Mouse (Mus musculus): ENCODE measurements around the gene Asic2. TPM values are rescaled to one million over a fixed set of nuclear protein-coding genes. Genes with fewer than 3 reads are reported as not detected.
"Not testable (repeated sequence)": the region's sequence is repeated elsewhere in the genome, so short reads cannot be mapped to it uniquely, and the experiment has no call there.

Asic2 gene
- total RNA-seq, 2 experiments from 2014 or later, result not detected

DNA sequence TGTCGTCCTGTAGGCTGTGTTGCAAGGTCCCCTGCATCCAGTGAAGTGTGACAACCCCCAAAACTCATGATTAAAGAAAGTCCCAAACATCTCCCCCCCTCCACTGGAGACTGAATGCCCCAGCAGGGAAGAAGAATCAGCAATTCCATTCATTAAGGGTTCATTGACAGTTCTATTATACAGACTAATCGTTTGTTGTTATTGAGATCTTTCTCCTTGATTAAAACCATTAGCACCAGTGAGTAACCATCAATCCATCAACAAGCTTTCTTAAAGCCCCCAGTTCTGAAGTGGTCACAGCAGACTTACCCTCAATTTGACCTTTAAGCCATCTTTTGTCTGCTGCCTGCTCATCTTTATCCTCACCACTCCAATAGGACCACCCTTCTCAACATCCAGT lies 688.2 kb downstream of the Asic2 start:
- no peak for ATAC-seq (replicated peaks; ENCODE audit: low FRiP score, poor library complexity, severe bottlenecking)

GRCm38 (mm10) chr11:81277406-81277805 lies 690.9 kb downstream of the Asic2 start:
- ATAC-seq (replicated peaks; ENCODE audit: low FRiP score, poor library complexity, severe bottlenecking), result no peak

DNA sequence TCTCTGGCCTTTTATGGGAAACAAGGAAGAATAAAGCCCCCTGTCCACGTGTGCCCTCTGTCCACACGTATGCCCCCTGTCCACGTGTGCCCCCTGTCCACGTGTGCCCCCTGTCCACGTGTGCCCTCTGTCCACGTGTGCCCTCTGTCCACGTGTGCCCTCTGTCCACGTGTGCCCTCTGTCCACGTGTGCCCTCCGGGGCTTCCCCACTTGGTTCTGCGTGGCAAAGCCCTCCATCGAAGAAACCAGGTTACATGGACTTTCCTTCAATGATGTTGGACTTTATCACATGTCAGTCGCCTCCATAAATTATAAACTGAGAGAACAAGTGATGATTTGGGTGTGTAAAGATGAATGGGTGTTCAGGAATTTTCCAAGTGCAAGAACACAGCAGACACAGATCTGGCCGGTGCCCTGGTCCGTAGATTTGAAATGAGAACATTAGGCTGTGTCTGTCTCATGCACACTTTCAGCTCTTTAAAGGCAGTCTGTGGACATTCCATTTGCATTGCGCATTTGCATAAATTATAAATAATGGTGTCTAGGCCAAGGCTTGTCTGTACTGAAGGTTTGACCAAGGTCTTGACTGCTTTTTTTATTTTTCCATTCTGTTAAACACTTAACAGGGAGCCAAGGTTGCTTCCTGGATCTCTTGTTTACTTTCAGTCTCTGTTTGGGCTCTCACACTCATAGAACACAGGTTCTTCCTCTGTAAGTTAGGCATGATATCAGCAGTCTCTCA lies 695.4 kb downstream of the Asic2 start:
- no peak for ATAC-seq (replicated peaks; ENCODE audit: low FRiP score, poor library complexity, severe bottlenecking)

GRCm38 (mm10) chr11:81271422-81271821 lies 696.8 kb downstream of the Asic2 start:
- no peak for ATAC-seq (replicated peaks; ENCODE audit: low FRiP score, poor library complexity, severe bottlenecking)

DNA sequence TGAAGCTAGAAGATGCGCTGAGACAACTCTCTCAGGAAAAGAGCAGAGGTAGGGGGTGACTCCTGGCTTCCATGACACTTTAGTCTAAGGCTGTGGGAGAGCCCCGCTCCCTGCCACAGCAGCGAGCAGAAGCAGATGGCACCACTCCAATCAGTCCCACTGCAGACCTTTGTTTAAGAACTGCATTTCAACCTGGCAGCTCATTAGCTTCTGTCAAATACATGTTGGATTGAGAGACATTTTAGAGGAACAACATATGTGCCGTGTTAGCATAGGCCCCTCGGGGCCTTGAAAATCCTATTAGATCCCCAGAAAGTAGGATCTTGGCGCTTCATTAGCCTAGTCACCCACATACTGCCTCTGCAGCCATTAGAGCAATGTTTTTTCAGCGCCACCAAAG lies 697.7 kb downstream of the Asic2 start:
- ATAC-seq (replicated peaks; ENCODE audit: low FRiP score, poor library complexity, severe bottlenecking), result no peak

GRCm38 (mm10) chr11:81263757-81264156 lies 704.5 kb downstream of the Asic2 start:
- no peak for ATAC-seq (replicated peaks; ENCODE audit: low FRiP score, poor library complexity, severe bottlenecking)

GRCm38 (mm10) chr11:81263193-81263592 lies 705.1 kb downstream of the Asic2 start:
- no peak for ATAC-seq (replicated peaks; ENCODE audit: low FRiP score, poor library complexity, severe bottlenecking)

GRCm38 (mm10) chr11:81261259-81261658 lies 707.0 kb downstream of the Asic2 start:
- no peak for ATAC-seq (replicated peaks; ENCODE audit: low FRiP score, poor library complexity, severe bottlenecking)

DNA sequence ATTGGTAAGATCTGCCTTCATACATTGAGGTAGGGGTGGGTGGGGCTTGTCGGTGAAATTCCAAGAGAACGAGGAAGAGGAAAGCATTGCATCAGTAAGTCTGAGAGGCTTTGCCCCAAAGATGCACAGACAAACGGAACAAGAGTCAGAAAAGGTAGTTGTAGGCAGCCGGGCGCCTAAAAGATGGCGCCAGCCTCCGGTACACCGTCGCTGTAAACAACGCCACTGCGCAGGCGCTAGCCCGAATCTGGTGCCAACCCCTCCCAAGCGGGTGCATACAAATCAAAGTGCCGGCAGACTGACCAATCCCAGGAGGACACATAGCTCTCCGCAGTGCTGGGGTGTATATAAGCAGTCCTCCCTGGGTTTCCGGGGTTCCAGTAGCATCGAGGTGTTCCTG lies 727.1 kb downstream of the Asic2 start:
- not testable (repeated sequence) for ATAC-seq (replicated peaks; ENCODE audit: low FRiP score, poor library complexity, severe bottlenecking)

DNA sequence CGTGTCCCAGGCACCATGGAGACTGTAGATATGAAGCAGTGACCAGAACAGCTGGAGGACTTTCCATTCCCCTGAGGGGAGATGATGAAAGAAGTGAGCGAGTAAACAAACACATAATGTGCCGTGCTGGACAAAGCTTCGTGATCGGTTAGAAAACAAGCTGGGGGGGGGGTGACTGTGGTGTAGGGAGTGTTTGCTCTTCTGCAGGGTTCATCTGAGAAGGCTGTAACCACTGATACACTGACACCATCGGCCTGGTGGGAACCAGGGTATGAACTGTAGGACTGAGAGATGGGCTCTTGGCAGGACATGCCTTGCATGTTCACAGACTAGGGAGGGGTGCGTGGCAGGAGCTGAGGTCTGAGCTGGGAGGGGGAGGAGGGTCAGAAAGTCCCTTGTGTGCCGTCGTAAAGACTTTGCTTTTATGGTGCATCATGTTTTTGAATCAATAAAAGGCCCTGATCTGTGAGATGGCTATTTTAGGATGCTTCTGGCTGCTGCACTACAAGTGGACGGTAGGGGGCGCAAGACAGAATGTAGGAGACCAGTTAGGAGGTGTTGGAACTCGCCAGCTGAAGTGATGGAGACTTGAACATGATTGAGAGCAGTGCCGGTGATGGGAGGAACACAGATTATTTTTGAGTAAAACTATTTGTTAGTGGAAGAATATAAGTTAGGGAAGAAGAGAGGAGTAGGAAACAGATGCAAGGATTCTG lies 728.1 kb downstream of the Asic2 start:
- no peak for ATAC-seq (replicated peaks; ENCODE audit: low FRiP score, poor library complexity, severe bottlenecking)

DNA sequence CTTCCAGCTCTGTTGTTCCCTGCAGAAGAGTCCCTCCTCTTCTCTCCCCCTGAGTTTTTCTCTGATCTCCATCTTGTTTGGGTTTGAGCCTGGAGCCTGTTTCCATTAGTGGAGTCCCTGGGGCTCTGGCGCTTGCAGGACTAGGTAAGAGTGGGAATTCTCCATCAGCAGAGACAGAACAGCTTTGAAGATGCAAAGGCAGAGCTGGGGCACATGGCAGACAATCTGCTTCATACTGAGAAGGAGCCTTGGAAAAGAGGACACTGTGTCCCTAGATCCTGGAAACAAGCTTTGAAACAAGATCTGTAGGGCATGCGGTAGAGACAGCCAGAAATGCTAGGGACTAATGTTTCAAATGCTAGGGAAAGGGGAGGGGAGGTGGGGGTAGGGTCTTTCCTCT lies 729.2 kb downstream of the Asic2 start:
- ATAC-seq (replicated peaks; ENCODE audit: low FRiP score, poor library complexity, severe bottlenecking), result no peak

DNA sequence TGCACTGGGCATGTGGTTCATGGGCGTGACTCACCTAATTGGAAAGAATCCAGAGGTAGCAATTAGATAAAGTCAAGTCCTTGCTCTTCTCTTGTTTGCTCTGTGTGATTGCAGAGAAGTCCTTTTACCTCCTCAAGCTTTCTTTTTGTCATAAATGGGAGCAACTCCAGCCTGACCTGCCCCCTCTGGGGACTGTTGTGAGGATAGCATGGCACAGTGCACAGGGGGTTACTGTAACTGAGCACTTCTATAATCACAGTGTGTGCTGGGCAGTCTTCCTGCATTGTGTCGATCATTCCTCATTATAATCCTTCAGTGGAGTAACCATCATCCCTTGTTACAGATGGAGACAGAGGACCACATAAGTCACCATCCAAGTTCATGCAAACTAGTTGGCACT lies 732.2 kb downstream of the Asic2 start:
- ATAC-seq (replicated peaks; ENCODE audit: low FRiP score, poor library complexity, severe bottlenecking), result no peak

DNA sequence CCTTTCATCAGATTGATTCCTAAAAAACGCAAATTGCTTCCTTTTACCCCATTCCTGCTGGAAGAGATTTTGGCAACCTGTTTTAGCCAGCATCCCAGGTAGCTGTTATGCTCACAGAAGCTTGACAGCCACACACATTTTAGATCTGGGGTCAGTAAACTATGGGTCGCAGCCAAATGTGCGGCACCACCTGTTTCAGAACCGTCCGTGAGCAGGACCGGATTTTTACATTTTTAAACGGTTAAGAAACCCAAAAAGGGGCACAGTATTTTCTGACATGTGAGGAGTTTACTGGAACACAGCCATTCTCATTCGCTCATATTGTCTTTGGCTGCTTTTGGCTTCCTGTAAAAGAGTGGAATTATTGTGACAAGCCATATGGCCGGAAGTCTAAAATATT lies 744.9 kb downstream of the Asic2 start:
- ATAC-seq (replicated peaks; ENCODE audit: low FRiP score, poor library complexity, severe bottlenecking), result no peak

- no peak for ATAC-seq (replicated peaks; ENCODE audit: low FRiP score, poor library complexity, severe bottlenecking)
These were observed 747.5 kb downstream of the Asic2 start for GRCm38 (mm10) chr11:81220786-81221185.

DNA sequence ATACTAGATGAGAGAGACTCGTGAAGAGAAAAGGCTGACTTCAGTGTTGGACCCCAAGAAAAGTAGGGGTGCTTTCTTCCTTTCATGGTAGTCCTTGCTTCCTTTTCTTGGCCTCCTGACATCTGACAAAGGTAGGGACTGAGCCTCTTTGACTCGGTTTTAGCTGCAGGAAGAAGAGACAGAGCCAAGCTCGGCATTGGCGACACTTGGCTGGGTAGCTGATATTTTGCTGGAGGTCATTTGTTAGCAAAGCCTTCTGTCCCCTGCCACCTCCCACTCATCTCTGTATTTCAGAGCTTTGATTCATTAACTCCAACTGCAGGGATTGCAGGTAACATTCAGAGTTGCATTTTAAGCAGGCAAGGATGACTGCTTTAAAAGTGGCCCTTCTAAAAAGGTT lies 762.8 kb downstream of the Asic2 start:
- no peak for ATAC-seq (replicated peaks; ENCODE audit: low FRiP score, poor library complexity, severe bottlenecking)

DNA sequence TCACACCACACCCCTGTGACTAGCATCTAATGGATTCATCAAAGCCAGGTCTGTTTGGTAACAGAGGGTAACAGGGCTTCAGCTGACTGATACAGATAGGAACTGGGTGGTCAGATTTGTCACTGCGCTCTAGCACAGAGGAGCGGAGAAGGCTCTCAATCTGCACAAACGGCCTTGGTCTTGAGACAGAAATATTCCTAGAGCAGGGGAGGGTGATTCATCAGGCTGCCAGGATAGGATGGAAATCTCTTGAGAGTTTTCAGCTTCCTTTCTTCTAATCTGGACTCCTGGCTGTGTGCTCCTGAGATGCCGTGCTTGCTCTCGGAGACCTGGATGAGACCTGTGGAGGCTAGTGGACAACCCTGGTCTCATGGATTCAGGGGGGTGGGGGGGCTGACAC lies 765.7 kb downstream of the Asic2 start:
- ATAC-seq (replicated peaks; ENCODE audit: low FRiP score, poor library complexity, severe bottlenecking), result no peak

DNA sequence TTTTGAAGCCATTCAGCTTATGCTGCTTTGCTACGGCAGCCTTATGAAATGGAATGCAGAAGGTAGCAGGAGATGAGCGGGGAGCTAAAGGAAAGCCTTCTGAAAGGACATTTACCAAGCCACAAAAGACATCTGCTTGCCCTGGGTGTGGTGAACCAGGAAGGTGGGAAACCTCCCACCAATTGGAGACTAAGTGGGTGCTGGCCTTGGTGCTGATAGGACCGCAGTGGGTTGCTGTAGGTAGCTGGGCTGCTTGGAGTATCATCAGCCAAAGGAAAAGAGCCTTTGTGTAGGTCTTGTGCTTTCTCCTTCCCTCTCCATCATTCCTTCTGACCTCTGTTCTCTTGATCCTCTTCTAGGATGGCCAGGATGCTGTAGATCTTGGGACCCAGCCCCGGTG lies 774.4 kb downstream of the Asic2 start:
- no peak for ATAC-seq (replicated peaks; ENCODE audit: low FRiP score, poor library complexity, severe bottlenecking)

GRCm38 (mm10) chr11:81192155-81192554 lies 776.1 kb downstream of the Asic2 start:
- no peak for ATAC-seq (replicated peaks; ENCODE audit: low FRiP score, poor library complexity, severe bottlenecking)

DNA sequence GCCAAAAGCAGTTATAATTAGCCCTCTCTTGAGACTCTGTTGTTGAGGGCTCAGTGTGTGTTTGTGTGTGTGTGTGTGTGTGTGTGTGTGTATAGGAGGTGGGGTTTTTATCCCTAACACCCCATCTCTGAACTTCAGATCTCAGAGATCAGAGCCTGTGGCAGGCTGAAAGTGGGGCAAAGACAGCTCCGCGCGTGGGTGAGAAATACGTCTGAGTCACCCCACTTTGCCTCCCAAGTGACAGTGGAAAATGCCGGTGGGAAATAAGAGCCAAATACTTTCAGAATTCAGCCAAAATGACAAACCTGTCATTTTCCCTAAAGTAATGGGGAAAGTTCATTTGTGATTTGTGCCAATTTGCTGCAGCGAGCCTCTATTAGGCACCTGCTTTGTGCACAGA lies 779.2 kb downstream of the Asic2 start:
- ATAC-seq (replicated peaks; ENCODE audit: low FRiP score, poor library complexity, severe bottlenecking), result no peak

- ATAC-seq (replicated peaks; ENCODE audit: low FRiP score, poor library complexity, severe bottlenecking), result no peak
These were observed 780.4 kb downstream of the Asic2 start for GRCm38 (mm10) chr11:81187851-81188250.

DNA sequence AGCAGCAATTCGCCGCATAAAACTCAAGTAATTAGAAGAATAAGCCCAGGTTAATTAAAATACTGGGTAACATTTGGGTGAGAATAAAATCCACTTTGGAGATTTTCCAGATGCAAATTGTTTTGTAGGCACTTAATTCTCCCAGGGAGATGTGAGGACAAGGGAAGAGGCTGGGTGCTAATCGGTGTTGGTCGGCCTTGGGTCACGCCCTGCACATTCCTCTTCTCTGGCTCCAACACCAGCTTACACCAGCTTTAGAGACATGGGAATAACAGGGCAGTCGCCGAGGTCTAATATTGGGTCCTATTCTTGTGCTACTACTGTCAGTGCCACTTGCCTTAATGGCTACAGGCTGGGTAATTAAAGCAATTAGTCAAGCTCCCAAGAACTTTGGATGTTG lies 783.5 kb downstream of the Asic2 start:
- no peak for ATAC-seq (replicated peaks; ENCODE audit: low FRiP score, poor library complexity, severe bottlenecking)

DNA sequence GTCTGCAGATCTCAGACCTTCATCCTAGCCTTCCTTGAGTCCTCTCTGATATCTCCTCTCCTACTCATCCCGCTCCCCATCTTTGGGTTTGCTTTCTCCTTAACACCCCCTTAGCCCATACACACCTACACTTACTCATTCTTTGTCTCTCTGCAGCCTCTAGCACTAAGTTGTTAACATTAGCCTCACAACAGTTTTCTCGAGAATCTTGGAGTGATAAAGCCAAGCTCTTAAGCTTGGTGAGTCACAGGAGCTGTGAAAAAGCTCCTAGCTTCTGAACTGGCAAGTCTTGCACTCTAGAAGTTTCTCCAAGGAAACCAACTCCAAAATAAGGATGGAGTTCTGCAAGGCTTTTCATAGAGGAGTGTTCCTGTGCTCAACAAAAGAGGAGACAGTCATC lies 803.4 kb downstream of the Asic2 start:
- ATAC-seq (replicated peaks; ENCODE audit: low FRiP score, poor library complexity, severe bottlenecking), result no peak
